ENCODE assay signal across 30 mouse cellular contexts in genomic region chr14:34492688-34493087, GRCm38 (mm10). TPM values are rescaled to one million over a fixed set of nuclear protein-coding genes. Genes with fewer than 3 reads are reported as not detected.
"Had no signal": no experiment of that assay in that cellular context is flagged by ENCODE, and none has a peak within 500 bp of the region (broad histone marks: within the 10 kb centered on the region; RNA-seq: fewer than 3 reads in every experiment).

No protein-coding gene starts in this region.

- H3K27ac ChIP-seq: kidney, embryonic 15.5 days; limb, embryonic 12.5 days; limb, embryonic 15.5 days; liver, embryonic 14.5 days; stomach, postnatal 0 days had no signal

- ATAC-seq: liver, postnatal 0 days had no signal

- H3K9ac ChIP-seq: kidney, embryonic 15.5 days; limb, embryonic 12.5 days; limb, embryonic 15.5 days; liver, embryonic 14.5 days; liver, postnatal 0 days; lung, embryonic 14.5 days had no signal

- H3K9me3 ChIP-seq: kidney, embryonic 15.5 days; limb, embryonic 12.5 days; limb, embryonic 15.5 days had no signal

- H3K4me3 ChIP-seq: kidney, embryonic 15.5 days; limb, embryonic 12.5 days; limb, embryonic 15.5 days had no signal

- H3K36me3 ChIP-seq: kidney, embryonic 15.5 days; limb, embryonic 12.5 days; limb, embryonic 15.5 days had no signal

- H3K27me3 ChIP-seq: kidney, embryonic 15.5 days; limb, embryonic 12.5 days; limb, embryonic 15.5 days had no signal

- H3K4me2 ChIP-seq: kidney, embryonic 15.5 days; limb, embryonic 12.5 days; limb, embryonic 15.5 days; liver, embryonic 11.5 days; lung, embryonic 14.5 days; midbrain, embryonic 11.5 days had no signal

- DNase-seq: kidney, postnatal 10 days; kidney, postnatal 36 days; left cerebral cortex, postnatal 4 days; liver, postnatal 0 days; lung, embryonic 14.5 days; lung, postnatal 10 days; lung, postnatal 4 days; midbrain, embryonic 14.5 days; thymus, adult 2 months; thymus, postnatal 14 days; thymus, postnatal 4 days had no signal

RNA-seq across cellular contexts. Expression of gene Bmpr1a, which starts 10.5 kb away (rescaled TPM):
- total RNA-seq: megakaryocyte-erythroid progenitor cell, adult 5-6 weeks had no signal

RNA-seq across cellular contexts. Expression of gene 9230112D13Rik, which starts 29.9 kb away (rescaled TPM):
- total RNA-seq: layer of hippocampus, adult 8-10 months; layer of hippocampus, postnatal 10 days; left cerebral cortex, adult 8-10 months; left cerebral cortex, postnatal 14 days; left cerebral cortex, postnatal 4 days; megakaryocyte progenitor cell, adult 5-6 weeks; megakaryocyte-erythroid progenitor cell, adult 5-6 weeks; midbrain, postnatal 0 days had no signal
- polyA plus RNA-seq: kidney, embryonic 15.5 days; limb, embryonic 12.5 days; limb, embryonic 15.5 days; liver, embryonic 11.5 days; liver, embryonic 14.5 days; liver, postnatal 0 days; lung, embryonic 14.5 days; midbrain, embryonic 11.5 days; midbrain, embryonic 14.5 days; midbrain, postnatal 0 days; neural tube, embryonic 11.5 days; neural tube, embryonic 14.5 days; small intestine, adult 2 months; spleen, adult 2 months; stomach, embryonic 14.5 days; stomach, postnatal 0 days; thymus, adult 2 months had no signal
